Mouse (Mus musculus) hematopoietic multipotent progenitor cell, adult 10-12 weeks (in vitro differentiated cells): ENCODE measurements around the gene Vmn2r59. TPM values are rescaled to one million over a fixed set of nuclear protein-coding genes. Genes with fewer than 3 reads are reported as not detected.

Experiments used
- polyA plus RNA-seq: library from polyadenylated mRNA; stranded (reverse); fragments of >175 nt; gene quantifications from 2 replicates; pipeline ENCODE4 v1.2.3, GENCODE M21; 2012; ENCODE audit warnings: low replicate concordance

The Vmn2r59 gene
- not detected in 2 replicates for polyA plus RNA-seq

DNA sequence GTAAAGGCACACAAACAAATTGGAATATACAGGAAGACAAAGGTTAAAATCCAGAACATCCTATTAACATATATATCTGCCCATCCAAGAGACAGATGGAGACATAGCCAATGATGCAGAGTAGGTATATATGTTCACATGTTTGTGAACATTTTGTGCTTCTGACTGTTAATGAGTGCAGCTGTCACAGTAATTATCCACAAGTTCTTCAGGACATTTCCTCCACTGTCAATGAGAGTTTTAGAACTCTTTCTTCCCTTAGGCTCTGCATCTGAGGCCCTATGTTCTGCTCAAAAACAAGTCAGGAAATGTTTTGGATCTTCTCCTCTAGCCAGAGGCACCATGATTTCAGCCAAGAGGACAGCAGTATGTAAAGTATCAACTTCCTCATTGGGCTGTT lies at the start of gene Vmn2r59:
Vmn2r59 (minus strand) TSS at position 101 of the 400 bp plus-strand sequence.

DNA sequence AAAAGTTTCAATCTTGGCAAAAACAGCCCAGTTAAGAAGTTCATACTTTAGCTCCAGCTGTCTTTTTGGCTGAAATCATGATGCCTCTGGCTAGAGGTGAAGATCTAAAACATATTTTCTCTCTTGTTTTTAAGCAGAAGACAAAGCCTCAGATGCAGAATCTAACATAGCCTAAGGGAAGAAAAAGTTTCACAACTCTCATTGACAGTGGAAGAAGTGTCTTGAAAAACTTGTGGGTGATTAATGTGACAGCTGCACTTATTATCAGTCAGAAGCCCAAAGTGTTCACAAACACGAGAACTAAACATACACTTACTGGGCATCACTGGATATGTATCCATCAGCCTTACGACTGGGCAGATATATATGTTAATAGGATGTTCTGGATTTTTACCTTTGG lies 48.6 kb upstream of the Vmn2r59 start, which contains the start of gene Vmn2r60:
Vmn2r60 (plus strand) TSS at position 301 of the 400 bp plus-strand sequence.

Other genes starting within 250 kb of the Vmn2r59 start
- gene Vmn2r58, start 186.3 kb downstream of the Vmn2r59 start, polyA plus RNA-seq, result not detected in 2 replicates
- not detected in 2 replicates for gene Vmn2r60, start 48.7 kb upstream of the Vmn2r59 start, polyA plus RNA-seq
- gene Vmn2r61, start 201.0 kb upstream of the Vmn2r59 start, polyA plus RNA-seq, result not detected in 2 replicates